Mouse (Mus musculus): Measurements from ENCODE around the gene Dnajc14. TPM values are rescaled to one million over a fixed set of nuclear protein-coding genes. Genes with fewer than 3 reads are reported as not detected.

Gene Dnajc14
- polyA plus RNA-seq, 1 experiment from 2014 or later = 54.3 TPM

Other genes with a start within 250 kb of the Dnajc14 start
- 124 and 136 TPM in 2 replicates for gene Pa2g4, start 238.1 kb upstream of the Dnajc14 start, polyA plus RNA-seq (2015; fragmentation: Nextera tagmentation; extraction: Ambion mirVana)
- gene Erbb3, start 214.4 kb upstream of the Dnajc14 start, polyA plus RNA-seq (2015; fragmentation: Nextera tagmentation; extraction: Ambion mirVana) = 9.5 and 9.9 TPM in 2 replicates
- gene Rps26, start 177.3 kb upstream of the Dnajc14 start, polyA plus RNA-seq (2015; fragmentation: Nextera tagmentation; extraction: Ambion mirVana) = 407 and 470 TPM in 2 replicates
- 12.1 and 13.2 TPM in 2 replicates for gene Ikzf4, start 158.1 kb upstream of the Dnajc14 start, polyA plus RNA-seq (2015; fragmentation: Nextera tagmentation; extraction: Ambion mirVana)
- gene Suox, start 130.0 kb upstream of the Dnajc14 start, polyA plus RNA-seq (2015; fragmentation: Nextera tagmentation; extraction: Ambion mirVana) = 17.3 and 17.5 TPM in 2 replicates
- gene Rab5b, start 107.8 kb upstream of the Dnajc14 start, polyA plus RNA-seq (2015; fragmentation: Nextera tagmentation; extraction: Ambion mirVana) = 103 and 104 TPM in 2 replicates
- 0.50 and 1.0 TPM in 2 replicates for gene Pmel, start 99.9 kb upstream of the Dnajc14 start, polyA plus RNA-seq (2015; fragmentation: Nextera tagmentation; extraction: Ambion mirVana)
- gene Cdk2, start 99.0 kb upstream of the Dnajc14 start, polyA plus RNA-seq (2015; fragmentation: Nextera tagmentation; extraction: Ambion mirVana) = 23.3 and 29.1 TPM in 2 replicates
- gene Dgka, start 59.2 kb upstream of the Dnajc14 start, polyA plus RNA-seq (2015; fragmentation: Nextera tagmentation; extraction: Ambion mirVana) = 7.8 and 8.2 TPM in 2 replicates
- gene Pym1, start 56.2 kb upstream of the Dnajc14 start, polyA plus RNA-seq (2015; fragmentation: Nextera tagmentation; extraction: Ambion mirVana) = 44.1 and 46.6 TPM in 2 replicates
- 0.59 and 0.63 TPM in 2 replicates for gene Mmp19, start 13.2 kb upstream of the Dnajc14 start, polyA plus RNA-seq (2015; fragmentation: Nextera tagmentation; extraction: Ambion mirVana)
- 15.9 and 16.2 TPM in 2 replicates for gene Tmem198b, start 308 bp downstream of the Dnajc14 start, polyA plus RNA-seq (2015; fragmentation: Nextera tagmentation; extraction: Ambion mirVana)
- gene Sarnp, start 13.3 kb downstream of the Dnajc14 start, polyA plus RNA-seq (2015; fragmentation: Nextera tagmentation; extraction: Ambion mirVana) = 185 and 212 TPM in 2 replicates
- gene Ormdl2, start 17.6 kb downstream of the Dnajc14 start, polyA plus RNA-seq (2015; fragmentation: Nextera tagmentation; extraction: Ambion mirVana) = 30.5 and 30.7 TPM in 2 replicates
- 11.8 and 13.5 TPM in 2 replicates for gene Gdf11, start 87.7 kb downstream of the Dnajc14 start, polyA plus RNA-seq (2015; fragmentation: Nextera tagmentation; extraction: Ambion mirVana)
- gene Cd63, start 96.9 kb downstream of the Dnajc14 start, polyA plus RNA-seq (2015; fragmentation: Nextera tagmentation; extraction: Ambion mirVana) = 228 and 241 TPM in 2 replicates
- gene Rdh5, start 118.8 kb downstream of the Dnajc14 start, polyA plus RNA-seq (2015; fragmentation: Nextera tagmentation; extraction: Ambion mirVana) = 14.1 and 16.9 TPM in 2 replicates
- gene Bloc1s1, start 120.0 kb downstream of the Dnajc14 start, polyA plus RNA-seq (2015; fragmentation: Nextera tagmentation; extraction: Ambion mirVana) = 299 and 314 TPM in 2 replicates
- 12.1 and 15.5 TPM in 2 replicates for gene Itga7, start 129.8 kb downstream of the Dnajc14 start, polyA plus RNA-seq (2015; fragmentation: Nextera tagmentation; extraction: Ambion mirVana)
- 0.15 TPM in 1 of 2 replicates, not detected in the other for gene Mettl7b, start 156.9 kb downstream of the Dnajc14 start, polyA plus RNA-seq (2015; fragmentation: Nextera tagmentation; extraction: Ambion mirVana)
- gene Olfr9, start 185.4 kb downstream of the Dnajc14 start, polyA plus RNA-seq (2015; fragmentation: Nextera tagmentation; extraction: Ambion mirVana) = not detected in 2 replicates
- not detected in 2 replicates for gene Olfr763, start 206.7 kb downstream of the Dnajc14 start, polyA plus RNA-seq (2015; fragmentation: Nextera tagmentation; extraction: Ambion mirVana)
- gene Olfr764-ps1, start 235.8 kb downstream of the Dnajc14 start, polyA plus RNA-seq (2015; fragmentation: Nextera tagmentation; extraction: Ambion mirVana) = not detected in 2 replicates
- gene Olfr765, start 245.9 kb downstream of the Dnajc14 start, polyA plus RNA-seq (2015; fragmentation: Nextera tagmentation; extraction: Ambion mirVana) = not detected in 2 replicates